Mouse (Mus musculus): Measurements from ENCODE around the gene E2f3. TPM values are rescaled to one million over a fixed set of nuclear protein-coding genes. Genes with fewer than 3 reads are reported as not detected.

Gene E2f3
- polyA plus RNA-seq, 1 experiment, result not detected

DNA sequence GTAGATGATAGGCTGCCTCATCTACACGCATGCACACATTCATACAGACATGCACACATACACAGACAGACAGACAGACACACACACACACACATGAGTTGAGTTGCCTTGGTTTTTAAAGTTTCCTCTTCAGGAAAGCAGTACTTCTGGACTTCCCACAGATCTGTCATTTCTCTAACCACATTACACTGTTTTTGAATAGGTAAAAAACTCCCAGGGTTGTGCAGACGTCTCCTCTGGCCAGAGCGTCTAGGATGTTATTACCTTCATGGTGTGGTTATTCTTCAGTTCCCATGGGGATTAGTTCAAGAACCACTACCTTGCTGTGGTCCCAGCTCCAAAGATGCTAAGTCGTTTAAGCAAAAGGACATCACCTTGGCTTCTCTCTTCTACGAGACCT, 18.5 kb downstream of the E2f3 start:
- 91% methylated on average over 5 of the region's 5 CpGs for WGBS
- Histone ChIP-seq H3K4me3 (ENCODE audit: insufficient read depth, low read depth, low read length) (no peak overlapping the region), H3K4me1 (ENCODE audit: control insufficient read depth, insufficient read depth, low read length) (no peaks in the 10 kb centered on the region), H3K27ac (ENCODE audit: insufficient read depth, low read depth, low read length) (no peak overlapping the region)
- TF ChIP-seq CTCF (IDR thresholded peaks at IDR 0.05; ENCODE audit: insufficient read depth, low read depth, low read length), result no peak
- TF ChIP-seq POLR2A (IDR thresholded peaks at IDR 0.05; ENCODE audit: insufficient read depth, low read depth, low read length), result no peak

DNA sequence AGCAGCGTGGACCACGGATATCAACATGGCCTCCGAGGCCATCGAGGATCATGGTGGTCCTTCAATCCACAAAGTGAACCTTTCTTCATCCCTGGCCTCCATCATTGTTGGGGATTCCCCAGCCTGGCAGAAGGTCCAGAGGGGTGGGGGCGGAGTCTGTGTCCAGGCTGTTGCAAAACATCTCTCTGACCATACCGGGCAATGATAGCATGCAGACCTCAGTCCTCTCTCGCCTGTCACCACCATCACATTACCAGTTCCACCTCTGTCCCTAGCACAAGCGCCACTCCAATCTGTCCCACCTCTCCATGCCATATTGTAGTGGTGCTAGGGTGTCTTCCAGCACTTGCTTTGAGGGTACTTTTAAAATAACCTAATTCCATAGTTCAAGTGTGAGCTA, 18.9 kb downstream of the E2f3 start:
- no peak overlapping the region for H3K27ac ChIP-seq (ENCODE audit: insufficient read depth, low read depth, low read length)
- TF ChIP-seq CTCF (IDR thresholded peaks at IDR 0.05; ENCODE audit: insufficient read depth, low read depth, low read length) (no peak), POLR2A (IDR thresholded peaks at IDR 0.05; ENCODE audit: insufficient read depth, low read depth, low read length) (no peak)
- H3K4me1 ChIP-seq (ENCODE audit: control insufficient read depth, insufficient read depth, low read length), result no peaks in the 10 kb centered on the region
- no peak overlapping the region for H3K4me3 ChIP-seq (ENCODE audit: insufficient read depth, low read depth, low read length)
- WGBS, result 98% methylated on average over 8 of the region's 8 CpGs

DNA sequence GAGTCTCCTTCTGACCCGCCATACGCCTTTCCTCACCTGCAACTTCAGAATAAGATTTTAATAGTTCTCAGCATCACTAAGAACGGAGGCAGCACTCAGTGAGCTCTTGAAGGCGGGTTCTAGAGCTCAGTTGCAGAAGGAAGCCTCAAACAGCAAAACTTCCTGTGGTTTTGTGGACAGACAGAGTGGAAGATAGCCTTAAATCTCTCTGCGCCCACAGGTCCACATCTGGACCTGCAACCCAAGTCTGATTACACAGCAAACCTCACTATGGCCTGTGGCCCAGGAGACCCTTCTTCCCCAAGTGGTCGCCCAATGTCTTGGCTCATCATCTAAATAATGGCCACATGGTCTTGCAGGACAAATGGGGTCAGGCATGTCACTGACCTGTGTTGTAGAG, 21.8 kb downstream of the E2f3 start:
- WGBS, result 94% methylated on average over 6 of the region's 6 CpGs
- Histone ChIP-seq H3K27ac (ENCODE audit: insufficient read depth, low read depth, low read length) (no peak overlapping the region), H3K4me1 (ENCODE audit: control insufficient read depth, insufficient read depth, low read length) (no peaks in the 10 kb centered on the region), H3K4me3 (ENCODE audit: insufficient read depth, low read depth, low read length) (no peak overlapping the region)
- TF ChIP-seq POLR2A (IDR thresholded peaks at IDR 0.05; ENCODE audit: insufficient read depth, low read depth, low read length) (no peak), CTCF (IDR thresholded peaks at IDR 0.05; ENCODE audit: insufficient read depth, low read depth, low read length) (no peak)

DNA sequence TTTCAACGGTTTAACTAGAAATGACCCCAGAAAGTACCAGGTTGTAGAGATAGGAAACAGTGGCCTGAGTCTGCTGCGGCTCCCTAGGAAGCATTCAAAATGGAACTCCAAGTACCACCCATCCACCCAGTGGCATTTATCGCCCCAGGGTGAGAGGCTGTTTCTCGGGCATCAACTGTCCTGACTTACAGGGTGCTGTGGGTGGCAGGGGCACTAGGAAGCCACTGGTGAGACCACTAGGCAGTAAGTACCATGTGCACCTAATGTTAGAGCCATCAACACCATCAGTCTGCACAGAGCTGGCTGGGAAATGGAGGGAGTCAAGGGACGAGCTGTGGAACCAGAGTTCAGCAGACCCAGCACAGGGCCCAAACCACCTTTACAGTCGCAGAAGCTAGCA, 25.4 kb downstream of the E2f3 start:
- TF ChIP-seq POLR2A (IDR thresholded peaks at IDR 0.05; ENCODE audit: insufficient read depth, low read depth, low read length) (no peak), CTCF (IDR thresholded peaks at IDR 0.05; ENCODE audit: insufficient read depth, low read depth, low read length) (no peak)

DNA sequence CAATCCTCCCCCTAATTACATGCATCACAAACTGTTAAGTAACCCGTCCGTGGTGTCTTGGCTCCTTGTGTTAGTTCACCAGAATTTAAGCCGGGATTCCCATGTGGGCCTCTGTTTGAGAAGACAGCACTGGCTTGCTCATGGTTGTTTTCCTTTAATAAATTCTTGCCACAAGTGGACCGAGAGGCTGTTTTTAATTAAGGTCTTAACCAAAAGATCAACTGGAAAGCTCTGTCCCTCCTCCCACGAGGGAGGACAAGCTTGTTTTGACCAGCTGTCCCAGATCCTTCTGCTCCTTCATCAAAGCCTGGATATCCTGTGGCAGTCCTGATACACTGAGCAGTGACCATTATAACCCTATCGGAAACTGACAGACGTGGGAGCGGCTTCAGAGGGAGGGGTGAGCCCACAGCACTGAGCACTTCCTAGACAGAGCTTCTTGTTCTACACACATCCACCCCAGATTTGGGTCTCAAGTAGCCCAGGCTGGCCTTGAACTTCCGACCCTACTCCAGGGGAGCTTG, 28.1 kb downstream of the E2f3 start:
- no peak overlapping the region for H3K27ac ChIP-seq (ENCODE audit: insufficient read depth, low read depth, low read length)
- H3K4me1 ChIP-seq (ENCODE audit: control insufficient read depth, insufficient read depth, low read length), result peaks cover 6% of the 10 kb centered on the region
- no peak overlapping the region for H3K4me3 ChIP-seq (ENCODE audit: insufficient read depth, low read depth, low read length)
- 70% methylated on average over 9 of the region's 9 CpGs for WGBS
- TF ChIP-seq POLR2A (IDR thresholded peaks at IDR 0.05; ENCODE audit: insufficient read depth, low read depth, low read length) (no peak), CTCF (IDR thresholded peaks at IDR 0.05; ENCODE audit: insufficient read depth, low read depth, low read length) (no peak)

More for the DNA sequence above, 25.4 kb downstream of the E2f3 start:
- H3K27ac ChIP-seq (ENCODE audit: insufficient read depth, low read depth, low read length), result no peak overlapping the region
- peaks cover 6% of the 10 kb centered on the region for H3K4me1 ChIP-seq (ENCODE audit: control insufficient read depth, insufficient read depth, low read length)
- H3K4me3 ChIP-seq (ENCODE audit: insufficient read depth, low read depth, low read length), result no peak overlapping the region
- 93% methylated on average over 6 of the region's 6 CpGs for WGBS

DNA sequence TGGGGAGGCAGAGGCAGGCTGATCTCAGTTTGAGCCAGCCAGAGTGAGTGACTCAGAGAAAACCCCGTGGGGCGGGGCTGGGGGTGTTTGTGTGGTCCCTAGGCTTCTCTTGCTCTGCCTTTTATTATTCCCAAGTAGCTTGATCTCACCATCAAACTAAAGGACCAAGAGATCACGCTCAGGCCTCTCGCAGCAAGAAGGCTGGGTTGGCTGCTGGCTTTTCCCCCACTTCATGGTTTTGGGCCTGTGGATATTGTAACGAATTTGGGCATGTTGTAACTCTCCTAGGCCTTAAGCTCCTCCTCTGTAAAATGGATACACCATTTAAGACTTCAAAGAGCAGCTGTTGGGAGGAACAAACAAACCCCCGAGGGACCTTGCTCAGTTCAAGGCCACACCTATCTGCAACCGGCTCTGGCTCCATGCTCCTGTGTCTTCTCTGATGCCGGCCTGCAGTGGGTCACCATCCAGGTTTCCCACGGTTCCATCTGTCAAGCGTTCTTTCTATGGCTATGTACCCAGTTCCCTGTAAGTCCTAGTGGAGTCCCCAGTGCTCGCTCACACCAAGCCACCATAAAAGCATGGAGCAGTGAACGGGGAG, 28.9 kb downstream of the E2f3 start:
- H3K27ac ChIP-seq (ENCODE audit: insufficient read depth, low read depth, low read length), result no peak overlapping the region
- 94% methylated on average over 12 of the region's 12 CpGs for WGBS
- H3K4me3 ChIP-seq (ENCODE audit: insufficient read depth, low read depth, low read length), result no peak overlapping the region
- peaks cover 6% of the 10 kb centered on the region for H3K4me1 ChIP-seq (ENCODE audit: control insufficient read depth, insufficient read depth, low read length)
- TF ChIP-seq CTCF (IDR thresholded peaks at IDR 0.05; ENCODE audit: insufficient read depth, low read depth, low read length), result no peak
- no peak for TF ChIP-seq POLR2A (IDR thresholded peaks at IDR 0.05; ENCODE audit: insufficient read depth, low read depth, low read length)

DNA sequence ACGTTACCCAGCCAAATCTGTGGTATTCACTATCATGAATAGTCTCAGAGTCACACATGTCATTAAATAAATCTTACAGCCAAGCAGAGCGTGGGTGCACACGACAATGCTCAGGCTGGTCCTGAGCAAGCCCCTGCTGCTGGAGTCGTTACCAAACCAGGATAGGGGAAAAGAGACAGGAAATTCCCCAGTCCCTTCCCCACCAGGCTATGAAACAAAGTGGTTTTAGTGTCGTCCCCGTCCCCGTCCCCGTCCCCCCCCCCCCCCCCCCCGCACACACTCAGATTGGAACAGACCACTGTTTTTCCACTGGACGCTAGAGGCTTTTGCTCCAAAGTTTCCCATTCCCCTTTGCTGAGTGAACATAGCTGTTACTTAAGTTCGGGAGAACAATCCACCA, 30.6 kb downstream of the E2f3 start:
- Histone ChIP-seq H3K4me1 (ENCODE audit: control insufficient read depth, insufficient read depth, low read length) (peaks cover 9% of the 10 kb centered on the region), H3K27ac (ENCODE audit: insufficient read depth, low read depth, low read length) (no peak overlapping the region), H3K4me3 (ENCODE audit: insufficient read depth, low read depth, low read length) (no peak overlapping the region)
- 62% methylated on average over 11 of the region's 11 CpGs for WGBS
- TF ChIP-seq CTCF (IDR thresholded peaks at IDR 0.05; ENCODE audit: insufficient read depth, low read depth, low read length), result no peak
- TF ChIP-seq POLR2A (IDR thresholded peaks at IDR 0.05; ENCODE audit: insufficient read depth, low read depth, low read length), result no peak

DNA sequence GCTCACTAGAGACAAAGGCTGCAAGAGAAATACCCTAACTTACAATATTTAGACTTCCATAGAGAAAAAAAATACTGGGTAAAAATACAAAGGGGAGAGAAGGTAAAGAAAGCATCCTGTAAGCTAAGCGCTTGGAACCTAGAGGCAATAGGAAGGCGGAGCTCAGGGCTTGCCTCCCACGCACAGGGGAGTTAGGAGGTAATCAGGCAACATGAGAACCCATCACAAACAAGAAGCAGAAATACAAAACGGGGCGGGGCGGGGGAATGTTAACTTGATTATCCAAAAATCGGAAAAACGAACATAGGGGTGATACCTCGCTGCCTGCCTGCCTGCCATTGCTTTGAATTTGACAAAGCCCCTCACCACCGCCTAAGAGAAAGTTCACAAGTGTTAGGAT, 31.1 kb downstream of the E2f3 start:
- TF ChIP-seq POLR2A (IDR thresholded peaks at IDR 0.05; ENCODE audit: insufficient read depth, low read depth, low read length) (no peak), CTCF (IDR thresholded peaks at IDR 0.05; ENCODE audit: insufficient read depth, low read depth, low read length) (no peak)
- no peak overlapping the region for H3K27ac ChIP-seq (ENCODE audit: insufficient read depth, low read depth, low read length)
- H3K4me3 ChIP-seq (ENCODE audit: insufficient read depth, low read depth, low read length), result no peak overlapping the region
- 84% methylated on average over 10 of the region's 10 CpGs for whole genome bisulfite sequencing
- peaks cover 9% of the 10 kb centered on the region for H3K4me1 ChIP-seq (ENCODE audit: control insufficient read depth, insufficient read depth, low read length)

DNA sequence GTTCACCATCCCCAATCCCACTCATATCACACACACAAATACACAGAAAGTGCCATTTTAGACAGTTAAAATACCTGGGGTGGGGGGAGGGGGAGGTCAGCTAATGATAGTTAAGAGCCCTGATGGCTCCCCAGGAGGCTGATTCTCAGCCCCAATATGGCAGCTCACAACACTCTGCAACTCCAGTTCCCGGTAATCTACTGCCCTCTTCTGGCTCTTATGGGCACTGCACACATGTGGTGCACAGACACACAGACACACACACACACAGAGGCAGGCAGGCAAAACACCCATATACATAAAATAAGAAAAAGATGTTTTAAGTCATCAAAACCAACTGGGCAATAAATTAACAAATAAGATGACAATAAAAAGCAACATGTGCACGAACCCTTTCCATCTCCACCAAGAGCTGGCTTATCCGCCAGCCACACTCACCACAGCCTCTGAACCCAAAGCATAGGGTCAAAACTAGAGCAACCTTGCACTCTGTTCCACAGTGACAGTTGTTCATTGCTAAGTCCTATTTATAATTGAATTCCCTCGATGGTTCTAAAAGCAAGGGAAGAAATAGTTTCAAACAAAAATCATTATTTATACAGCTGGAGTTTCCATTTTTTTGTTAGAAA, 32.3 kb downstream of the E2f3 start:
- no peak for TF ChIP-seq CTCF (IDR thresholded peaks at IDR 0.05; ENCODE audit: insufficient read depth, low read depth, low read length)
- no peak for TF ChIP-seq POLR2A (IDR thresholded peaks at IDR 0.05; ENCODE audit: insufficient read depth, low read depth, low read length)
- Histone ChIP-seq H3K27ac (ENCODE audit: insufficient read depth, low read depth, low read length) (no peak overlapping the region), H3K4me1 (ENCODE audit: control insufficient read depth, insufficient read depth, low read length) (peaks cover 9% of the 10 kb centered on the region), H3K4me3 (ENCODE audit: insufficient read depth, low read depth, low read length) (no peak overlapping the region)
- 90% methylated on average over 4 of the region's 4 CpGs for WGBS

All from olfactory bulb, adult 2 months (tissue).